Mouse (Mus musculus): ENCODE data around the gene Fam178b.

DNA sequence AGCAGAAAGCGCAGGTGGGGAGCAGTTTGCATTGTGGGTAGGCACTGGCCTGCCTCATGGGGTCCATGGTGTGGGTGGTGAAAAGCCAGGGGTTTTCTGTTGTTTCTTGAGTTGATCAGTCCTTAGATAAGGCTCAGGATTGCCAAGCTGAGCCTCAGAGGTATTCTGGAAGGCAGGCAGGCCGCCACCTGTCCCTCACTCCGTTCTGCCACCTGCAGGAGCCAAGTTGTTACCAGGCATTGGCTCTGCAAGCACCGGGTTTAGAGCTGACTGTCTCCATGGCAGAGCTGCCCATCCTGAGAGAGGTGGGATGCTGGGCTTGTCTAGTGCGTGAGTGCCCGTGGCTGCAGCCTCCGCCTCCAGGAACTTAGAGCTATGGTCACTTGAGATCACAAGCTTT lies 160.8 kb downstream of the Fam178b start:
- TF ChIP-seq CTCF (IDR thresholded peaks at IDR 0.05; ENCODE audit: low read depth), result no peak
- TF ChIP-seq EP300 (IDR thresholded peaks at IDR 0.05; ENCODE audit: low read depth), result no peak
